Mouse (Mus musculus) forebrain, embryonic 16.5 days (tissue): ENCODE measurements at regions not wholly inside any gene's neighbourhood (a gene's known extent, or its start where the extent isn't known, plus 50 kb on each side); places are given as distances from the start of the nearest gene placed in this dataset.

Experiments used
- ATAC-seq: fragments of 200-750 bp; cut with Nextera tagmentation; 2 replicates; pipeline ENCODE4 v1.8.0; 2017; ENCODE audit warnings: mild to moderate bottlenecking, moderate library complexity
- H3K27ac ChIP-seq: fragments of 300-500 bp; sonication (generic); 2 replicates; pipeline ENCODE4 v1.5.1; 2014; ENCODE audit warnings: low read length, control low read depth
- H3K27me3 ChIP-seq: fragments of 300-500 bp; sonication (generic); replicated peaks from 2 replicates; pipeline ENCODE4 v1.6.1; 2014; ENCODE audit warnings: low read length; ENCODE audit not compliant: control insufficient read depth, insufficient read depth
- H3K36me3 ChIP-seq: fragments of 300-500 bp; sonication (generic); 2 replicates; pipeline ENCODE4 v1.6.1; 2014; ENCODE audit not compliant: control insufficient read depth, insufficient read depth
- H3K4me1 ChIP-seq: fragments of 300-500 bp; sonication (generic); replicated peaks from 2 replicates; pipeline ENCODE4 v1.6.1; 2014; ENCODE audit warnings: low read length; ENCODE audit not compliant: control insufficient read depth, insufficient read depth
- H3K4me2 ChIP-seq: fragments of 300-500 bp; sonication (generic); 2 replicates; pipeline ENCODE4 v1.6.1; 2014; ENCODE audit warnings: mild to moderate bottlenecking, low read length, control low read depth
- H3K4me3 ChIP-seq: fragments of 300-500 bp; sonication (generic); replicated peaks from 2 replicates; pipeline ENCODE4 v1.5.1; 2014; ENCODE audit warnings: mild to moderate bottlenecking, low read length, control low read depth
- H3K9ac ChIP-seq: fragments of 300-500 bp; sonication (generic); replicated peaks from 2 replicates; pipeline ENCODE4 v1.6.1; 2014; ENCODE audit warnings: low read depth, low read length, control low read depth
- H3K9me3 ChIP-seq: fragments of 300-500 bp; sonication (generic); 2 replicates; pipeline ENCODE4 v1.6.1; 2016; ENCODE audit warnings: low read length; ENCODE audit not compliant: control insufficient read depth
- WGBS: fragments of 180-500 bp; shearing (Covaris S2); extraction: QIAGEN DNeasy Blood & Tissue Kit; methylation state at CpG from one replicate; pipeline ENCODE4 v1.1.7; 2014; 5-methylcytosine and 5-hydroxymethylcytosine counted together

DNA sequence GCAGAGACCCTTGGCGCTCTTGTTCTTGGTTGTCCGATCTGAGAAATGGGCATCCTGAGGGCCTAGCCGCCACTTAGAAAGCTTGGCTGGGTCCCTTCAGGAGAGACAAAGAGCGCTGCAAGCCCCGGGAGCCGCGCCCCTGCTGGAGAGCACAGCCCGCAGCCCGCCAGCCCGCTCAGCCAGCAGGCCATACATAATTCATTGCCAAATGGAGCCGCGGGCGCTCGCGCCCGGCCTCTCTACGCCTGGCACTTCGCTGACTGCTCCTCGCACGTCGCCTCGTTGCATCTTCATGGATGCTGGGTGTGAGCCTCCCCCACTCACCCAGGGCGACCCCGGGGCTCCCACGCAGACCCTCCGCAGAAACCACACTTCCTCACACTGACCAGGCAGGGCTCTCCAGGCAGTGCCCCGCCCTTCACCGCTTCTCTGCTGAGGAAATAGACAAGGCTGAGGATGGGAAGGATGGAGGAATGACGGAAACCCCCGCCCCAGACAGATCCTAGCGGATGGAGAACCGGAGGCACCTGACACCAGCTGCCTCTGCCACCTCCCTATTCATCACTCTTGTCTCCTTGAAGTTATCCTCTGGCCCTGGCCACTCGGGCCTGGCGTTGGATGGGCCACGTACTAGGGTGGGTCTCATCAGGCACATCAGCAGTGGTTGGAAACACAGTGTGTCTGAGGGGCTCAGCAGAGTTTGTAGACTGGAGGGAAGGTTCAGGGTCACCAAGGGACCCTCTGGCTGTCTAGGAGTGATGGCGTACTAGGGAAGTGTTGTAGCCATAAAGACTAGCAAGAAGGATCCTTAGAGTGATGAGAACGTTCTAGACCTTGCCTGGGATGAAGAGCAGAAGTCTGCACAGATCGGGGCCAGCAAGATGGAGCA lies 77.6 kb downstream of the 1700001O22Rik start:
- peak; percentile 59 for ATAC-seq
- Histone ChIP-seq H3K27ac (peak overlapping the region; percentile 95), H3K27me3 (no peaks in the 10 kb centered on the region), H3K9ac (peak overlapping the region; percentile 66), H3K4me2 (peak overlapping the region; percentile 50), H3K36me3 (no peaks in the 10 kb centered on the region), H3K4me1 (peaks cover 53% of the 10 kb centered on the region), H3K4me3 (peak overlapping the region; percentile 19), H3K9me3 (no peaks in the 10 kb centered on the region)
- 12% methylated on average over 38 of the region's 38 CpGs for WGBS

DNA sequence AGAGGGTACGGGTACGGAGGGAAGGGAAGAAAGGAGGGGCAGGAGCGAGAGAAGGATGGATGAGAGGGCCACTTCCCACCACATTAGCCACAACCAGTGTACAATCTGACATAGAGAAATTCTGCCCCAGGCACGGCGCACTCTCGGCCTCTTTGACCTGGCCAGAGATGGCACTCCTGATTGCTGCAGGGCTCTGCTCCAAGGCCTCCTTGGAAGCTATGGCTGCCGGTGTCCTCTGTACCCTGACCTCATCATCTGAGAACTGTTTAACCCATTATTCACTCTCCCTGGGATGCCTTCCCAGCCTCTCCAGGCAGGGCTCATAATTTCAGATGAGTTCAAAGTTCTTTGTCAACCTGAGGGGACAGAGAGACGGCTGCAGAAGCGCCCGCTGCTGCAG lies 78.3 kb downstream of the 1700001O22Rik start:
- Histone ChIP-seq H3K36me3 (no peaks in the 10 kb centered on the region), H3K9me3 (no peaks in the 10 kb centered on the region), H3K4me3 (no peak overlapping the region; the same call in 1 of the 2 replicates), H3K4me2 (peak overlapping the region; percentile 50), H3K27me3 (no peaks in the 10 kb centered on the region), H3K27ac (peak overlapping the region; percentile 95), H3K9ac (peak overlapping the region; percentile 66), H3K4me1 (peaks cover 60% of the 10 kb centered on the region)
- ATAC-seq: no peak
- 35% methylated on average over 10 of the region's 10 CpGs for whole genome bisulfite sequencing

DNA sequence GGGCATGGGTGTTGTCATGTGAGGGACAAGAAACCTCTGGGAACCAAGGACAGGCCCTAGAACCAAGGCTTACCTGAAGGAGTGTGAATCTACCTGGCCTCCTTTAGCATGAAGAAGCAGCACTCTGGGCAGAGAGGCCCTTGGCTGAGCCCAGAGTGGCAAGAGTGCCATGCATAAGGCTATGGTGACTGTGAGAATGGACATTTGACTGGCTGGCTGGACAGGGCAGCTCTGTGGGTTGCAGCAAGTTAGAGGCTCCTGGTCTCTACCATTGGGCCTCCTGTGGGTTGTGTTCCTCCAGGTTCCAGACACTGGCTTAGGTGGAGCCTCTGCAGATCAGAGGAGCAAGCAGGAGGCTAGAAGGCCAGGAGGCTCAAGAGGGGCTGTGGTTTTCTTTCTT lies 78.9 kb downstream of the 1700001O22Rik start:
- H3K27ac ChIP-seq: peak overlapping the region; percentile 95
- no peaks in the 10 kb centered on the region for H3K36me3 ChIP-seq
- H3K27me3 ChIP-seq: no peaks in the 10 kb centered on the region
- no peak overlapping the region for H3K4me2 ChIP-seq
- H3K9ac ChIP-seq: peak overlapping the region; percentile 66; the same call in 1 of the 2 replicates
- no peak overlapping the region for H3K4me3 ChIP-seq
- H3K9me3 ChIP-seq: no peaks in the 10 kb centered on the region
- no peak for ATAC-seq
- H3K4me1 ChIP-seq: peaks cover 67% of the 10 kb centered on the region

DNA sequence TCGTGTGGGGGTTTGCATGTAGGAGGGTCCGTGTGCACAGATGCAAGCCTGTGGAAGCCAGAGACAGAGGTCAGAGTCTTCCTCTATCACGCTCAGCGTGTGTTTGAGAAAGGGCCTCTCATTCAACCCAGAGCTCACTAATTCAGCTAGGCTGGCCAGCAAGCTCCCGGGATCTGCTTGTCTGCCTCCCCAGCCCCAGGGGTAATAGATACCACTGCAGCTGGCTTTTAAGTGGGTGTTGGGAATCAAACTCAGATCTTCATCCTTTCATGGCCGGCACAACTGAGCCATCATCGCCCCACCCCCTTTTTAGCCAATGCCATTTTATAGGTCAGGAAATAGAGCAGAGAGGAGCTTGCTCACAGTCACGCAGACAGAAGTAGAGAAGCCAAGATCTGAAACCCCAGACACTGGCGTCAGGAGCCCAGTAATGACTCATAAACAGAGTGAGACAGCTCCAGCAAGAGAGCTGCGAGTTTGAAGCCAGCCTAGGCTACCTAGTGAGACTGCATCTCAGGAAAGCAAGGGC lies 80.3 kb downstream of the 1700001O22Rik start:
- WGBS: 4% methylated on average over 10 of the region's 10 CpGs
- no peak overlapping the region for H3K4me3 ChIP-seq
- peak overlapping the region; percentile 62 for H3K9ac ChIP-seq
- ATAC-seq: no peak
- no peaks in the 10 kb centered on the region for H3K27me3 ChIP-seq
- no peaks in the 10 kb centered on the region for H3K9me3 ChIP-seq
- peak overlapping the region; percentile 100 for H3K27ac ChIP-seq
- H3K4me1 ChIP-seq: peaks cover 77% of the 10 kb centered on the region
- H3K4me2 ChIP-seq: no peak overlapping the region; the same call in 1 of the 2 replicates
- H3K36me3 ChIP-seq: no peaks in the 10 kb centered on the region

DNA sequence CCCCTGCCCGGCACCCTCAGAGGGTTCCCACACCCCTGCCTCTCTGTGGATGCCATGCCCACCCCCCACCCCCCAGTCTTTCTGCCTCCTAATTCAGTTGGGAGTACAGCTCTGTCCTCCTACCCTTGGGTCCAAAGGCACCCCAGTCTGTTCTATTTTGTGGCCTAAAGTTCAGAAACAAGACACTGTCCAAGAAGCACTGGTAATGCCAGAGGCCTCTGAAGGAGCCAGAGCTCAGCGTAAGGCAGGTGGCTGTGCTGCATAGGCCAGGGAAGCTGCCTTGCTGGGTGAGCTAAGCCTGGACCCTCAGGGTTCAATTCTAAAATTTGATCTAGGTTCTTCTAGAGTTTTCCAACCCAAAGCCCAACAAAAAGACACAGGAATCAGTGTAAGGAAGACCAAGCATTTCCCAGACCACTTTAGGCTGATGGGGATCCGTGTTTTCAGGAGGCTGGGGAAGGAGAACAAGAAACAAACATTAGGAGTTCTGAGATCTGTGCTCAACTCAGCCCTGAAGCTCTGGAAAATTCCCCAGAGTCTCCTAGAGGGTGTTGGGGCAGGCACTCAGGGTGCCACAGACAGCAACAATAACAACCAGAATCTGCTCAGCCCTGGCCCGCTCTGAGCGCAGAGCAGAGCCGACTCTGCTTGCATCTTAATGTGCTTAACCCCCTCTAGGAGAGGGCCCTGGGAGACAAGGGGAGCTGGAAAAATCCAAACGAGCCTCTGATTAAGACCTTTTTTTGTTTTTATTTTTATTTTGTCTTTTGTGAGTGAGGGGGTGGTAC lies 81.0 kb downstream of the 1700001O22Rik start:
- 2% methylated on average over 7 of the region's 7 CpGs for WGBS
- Histone ChIP-seq H3K36me3 (no peaks in the 10 kb centered on the region), H3K27me3 (no peaks in the 10 kb centered on the region), H3K9ac (peak overlapping the region; percentile 62), H3K9me3 (no peaks in the 10 kb centered on the region), H3K4me2 (no peak overlapping the region; the same call in 1 of the 2 replicates), H3K4me3 (no peak overlapping the region), H3K27ac (peak overlapping the region; percentile 100), H3K4me1 (peaks cover 83% of the 10 kb centered on the region)
- ATAC-seq: 0 out of 2 replicates have a peak, but pooled peaks have one; percentile 13

DNA sequence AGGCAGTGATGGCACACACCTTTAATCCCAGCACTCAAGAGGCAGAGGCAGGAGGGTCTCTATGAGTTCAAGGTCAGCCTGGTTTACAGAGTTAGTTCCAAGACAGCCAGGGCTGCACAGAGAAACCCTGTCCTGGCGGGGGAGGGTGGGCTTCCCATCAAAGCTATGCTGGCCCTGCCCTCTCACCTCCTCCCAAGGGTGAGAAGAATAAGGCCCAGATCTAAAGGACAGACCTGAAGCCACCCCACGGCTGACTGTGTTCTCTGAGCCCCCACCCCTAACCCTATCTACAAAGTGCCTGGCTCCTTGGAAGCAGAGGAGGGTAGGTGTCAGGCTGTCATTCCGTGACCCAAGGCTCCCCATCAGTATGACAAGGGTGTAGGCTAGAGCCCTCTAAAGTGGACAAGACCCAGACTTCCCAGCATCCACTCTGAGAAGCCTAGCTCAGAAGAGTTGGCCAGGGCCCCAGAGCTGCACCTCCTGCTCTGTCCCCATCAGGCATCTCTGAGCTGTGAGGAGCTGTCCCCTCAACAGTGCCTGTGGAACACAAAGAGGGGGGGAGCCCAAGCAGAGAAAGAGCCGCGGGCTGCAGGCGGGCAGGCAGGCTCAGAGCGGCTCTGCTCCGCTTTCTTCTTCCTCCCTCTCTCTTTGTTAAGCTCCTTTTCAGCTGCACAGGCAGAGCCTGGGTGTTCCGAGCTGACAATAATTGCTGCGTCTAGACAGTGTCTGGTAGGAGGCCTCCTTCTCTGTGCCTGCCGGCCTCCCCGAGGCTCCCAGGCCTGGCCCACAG lies 81.8 kb downstream of the 1700001O22Rik start:
- peak overlapping the region; percentile 62 for H3K9ac ChIP-seq
- peaks cover 91% of the 10 kb centered on the region for H3K4me1 ChIP-seq
- WGBS: 6% methylated on average over 12 of the region's 12 CpGs
- no peaks in the 10 kb centered on the region for H3K27me3 ChIP-seq
- H3K4me3 ChIP-seq: no peak overlapping the region
- ATAC-seq: peak; percentile 77
- no peaks in the 10 kb centered on the region for H3K36me3 ChIP-seq
- peak overlapping the region; percentile 100 for H3K27ac ChIP-seq
- no peaks in the 10 kb centered on the region for H3K9me3 ChIP-seq
- no peak overlapping the region; the same call in 1 of the 2 replicates for H3K4me2 ChIP-seq

DNA sequence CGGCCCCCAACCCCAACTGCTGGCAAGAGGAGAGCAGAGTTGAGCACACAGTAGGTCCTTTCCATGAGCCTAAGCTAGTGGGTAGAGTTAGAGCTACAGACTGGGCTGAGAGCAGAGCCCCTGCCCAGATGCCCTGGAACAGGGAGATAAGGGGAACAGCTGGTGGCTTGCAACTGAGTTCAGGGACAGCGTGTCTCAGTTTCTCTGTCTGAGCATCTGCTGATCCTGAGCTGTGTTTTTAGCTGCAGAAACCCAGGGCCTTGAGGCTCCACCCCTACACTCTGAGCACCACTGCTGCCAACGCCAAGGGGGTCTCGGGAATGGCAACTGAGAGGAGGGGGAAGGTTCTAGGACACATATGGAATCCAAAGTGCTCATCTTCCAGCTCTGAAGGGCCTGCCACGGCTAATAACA lies 82.4 kb downstream of the 1700001O22Rik start:
- no peaks in the 10 kb centered on the region for H3K9me3 ChIP-seq
- H3K4me3 ChIP-seq: no peak overlapping the region
- peak overlapping the region; percentile 100 for H3K27ac ChIP-seq
- peak overlapping the region; percentile 82; the same call in 1 of the 2 replicates for H3K9ac ChIP-seq
- H3K4me2 ChIP-seq: no peak overlapping the region
- ATAC-seq: no peak
- no peaks in the 10 kb centered on the region for H3K36me3 ChIP-seq
- H3K4me1 ChIP-seq: peaks cover 93% of the 10 kb centered on the region
- WGBS: 33% methylated on average over 5 of the region's 5 CpGs
- H3K27me3 ChIP-seq: no peaks in the 10 kb centered on the region

DNA sequence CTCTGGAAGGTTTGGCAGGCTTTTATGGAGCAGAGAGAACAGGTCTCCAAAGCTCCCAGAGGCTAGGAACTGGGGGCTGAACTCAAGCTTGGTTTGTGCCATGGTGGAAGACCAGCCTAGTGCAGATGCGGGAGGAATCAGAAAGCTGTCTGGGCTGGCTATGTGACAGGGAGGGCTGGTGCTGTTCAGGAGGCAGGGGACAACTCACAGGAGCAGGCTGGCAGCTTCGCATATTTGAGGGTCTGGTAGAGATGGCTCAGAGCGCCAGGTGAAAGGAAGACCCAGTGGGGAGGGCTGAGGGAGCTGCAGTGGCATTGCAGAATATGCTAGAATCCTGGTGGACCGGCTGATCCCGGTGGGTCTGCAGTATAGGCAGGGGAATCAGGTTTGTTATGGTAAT lies 83.2 kb downstream of the 1700001O22Rik start:
- WGBS: 15% methylated on average over 5 of the region's 5 CpGs
- Histone ChIP-seq H3K27ac (peak overlapping the region; percentile 100), H3K27me3 (no peaks in the 10 kb centered on the region), H3K4me3 (peak overlapping the region; percentile 33), H3K4me2 (peak overlapping the region; percentile 81), H3K9me3 (no peaks in the 10 kb centered on the region), H3K4me1 (peaks cover 85% of the 10 kb centered on the region), H3K36me3 (no peaks in the 10 kb centered on the region), H3K9ac (peak overlapping the region; percentile 82)
- ATAC-seq: no peak
